Mouse (Mus musculus) right cerebral cortex, postnatal 10 days (tissue): Measurements from ENCODE around the gene Mmp8.

Source experiments
- DNase-seq, 2 experiments: peaks; one replicate each; pipeline ENCODE4 v3.0.0; 2021; ENCODE audit warnings: low spot score in 2 of 2

The Mmp8 gene

GRCm38 (mm10) chr9:7558221-7559017 lies at the start of gene Mmp8:
Gene Mmp8 (plus strand): TSS chr9:7558456.
- DNase-seq, result no peak

- DNase-seq, result no peak
These were observed 48.5 kb upstream of the Mmp8 start for GRCm38 (mm10) chr9:7509619-7510233.

GRCm38 (mm10) chr9:7517944-7518571 lies 40.2 kb upstream of the Mmp8 start:
- no peak for DNase-seq

- DNase-seq, result no peak
These were observed 31.9 kb upstream of the Mmp8 start for GRCm38 (mm10) chr9:7526255-7526940.

- DNase-seq, result no peak
These were observed 15.5 kb upstream of the Mmp8 start for GRCm38 (mm10) chr9:7542763-7543162.

- DNase-seq, result no peak
These were observed 13.3 kb upstream of the Mmp8 start for GRCm38 (mm10) chr9:7544923-7545457.

GRCm38 (mm10) chr9:7545471-7545870 lies 12.8 kb upstream of the Mmp8 start:
- DNase-seq, result peak; percentile 20 to 27

GRCm38 (mm10) chr9:7545920-7546319 lies 12.3 kb upstream of the Mmp8 start:
- no peak for DNase-seq

- no peak for DNase-seq
These were observed 6.3 kb upstream of the Mmp8 start for GRCm38 (mm10) chr9:7551943-7552342.

GRCm38 (mm10) chr9:7553536-7553935 lies 4.7 kb upstream of the Mmp8 start:
- no peak for DNase-seq

GRCm38 (mm10) chr9:7554382-7554781 lies 3.9 kb upstream of the Mmp8 start:
- no peak for DNase-seq

- no peak for DNase-seq
These were observed 1.8 kb downstream of the Mmp8 start for GRCm38 (mm10) chr9:7560026-7560425.

GRCm38 (mm10) chr9:7567376-7567775 lies 9.1 kb downstream of the Mmp8 start:
- no peak for DNase-seq

GRCm38 (mm10) chr9:7567923-7568322 lies 9.7 kb downstream of the Mmp8 start:
- DNase-seq, result no peak

GRCm38 (mm10) chr9:7570485-7570884 lies 12.2 kb downstream of the Mmp8 start:
- DNase-seq, result no peak

- DNase-seq, result no peak
These were observed 12.9 kb downstream of the Mmp8 start, which contains the start of gene Mmp27 for GRCm38 (mm10) chr9:7571162-7571561. Gene Mmp27 (plus strand): TSS chr9:7571396.

- no peak for DNase-seq
These were observed 13.9 kb downstream of the Mmp8 start for GRCm38 (mm10) chr9:7572188-7572587.

GRCm38 (mm10) chr9:7572663-7573308 lies 14.5 kb downstream of the Mmp8 start:
- no peak for DNase-seq

GRCm38 (mm10) chr9:7575526-7575925 lies 17.3 kb downstream of the Mmp8 start:
- DNase-seq, result no peak

GRCm38 (mm10) chr9:7577371-7577770 lies 19.1 kb downstream of the Mmp8 start:
- DNase-seq, result no peak

- no peak for DNase-seq
These were observed 31.8 kb downstream of the Mmp8 start for GRCm38 (mm10) chr9:7590063-7590462.
